Mouse (Mus musculus) kidney, adult 9 months (tissue): ENCODE results near the gene Ptprn2.

Experiments
- DNase-seq: peaks from one replicate; pipeline ENCODE4 v3.0.0; 2022

Ptprn2 gene

DNA sequence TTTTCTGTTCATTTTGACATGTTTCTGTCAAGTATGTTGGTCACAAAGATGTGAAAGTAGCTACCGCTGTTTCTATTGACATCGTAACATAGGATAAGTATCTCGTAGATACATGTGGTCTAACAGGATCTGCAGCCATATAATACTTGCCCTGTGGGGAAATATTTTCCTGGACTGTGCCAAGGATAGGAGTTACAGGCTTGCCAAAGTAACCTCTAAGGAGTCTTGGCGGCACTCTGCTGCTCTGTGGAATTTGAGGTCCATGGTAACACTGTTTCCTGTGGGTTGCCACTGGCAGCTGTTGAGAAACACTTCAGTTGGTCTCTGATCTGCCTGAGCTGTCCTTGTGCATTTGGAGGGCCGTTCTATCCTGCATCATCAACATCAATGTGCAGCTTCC lies 317.8 kb downstream of the Ptprn2 start:
- DNase-seq = no peak

- DNase-seq = no peak
Observed at GRCm38 (mm10) chr12:116804712-116805111, 319.2 kb downstream of the Ptprn2 start.

DNA sequence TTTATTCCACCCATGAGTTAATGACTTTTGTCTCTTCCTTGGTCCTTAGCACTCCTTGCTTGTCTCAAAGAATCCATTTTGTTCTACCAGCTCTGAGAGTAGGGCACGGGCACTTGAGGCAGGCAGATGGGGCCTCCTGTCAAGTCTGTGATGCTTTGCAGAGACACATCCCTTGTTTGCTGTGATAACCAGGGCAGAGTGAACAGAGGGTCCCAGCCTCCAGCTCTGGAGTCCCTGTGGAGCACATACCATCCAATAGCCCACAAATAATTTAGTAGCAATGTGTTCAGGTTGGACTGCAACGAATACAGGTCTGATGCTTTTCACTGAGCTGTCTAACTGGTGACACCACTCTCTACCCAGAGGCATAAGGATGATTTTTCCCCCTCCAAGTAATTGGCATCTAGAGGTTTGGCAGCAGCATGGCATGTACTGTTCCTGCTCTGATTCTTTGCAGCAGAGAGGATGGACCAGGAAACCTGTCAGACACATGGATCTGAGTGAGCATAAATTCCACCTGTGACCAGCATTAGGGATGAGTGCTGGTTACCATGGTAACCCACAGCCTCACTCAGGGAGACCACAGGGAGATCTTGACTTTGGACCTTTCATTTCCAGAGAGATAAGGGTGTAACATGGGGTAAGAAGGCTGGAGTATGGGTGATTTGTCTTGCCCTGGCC lies 319.7 kb downstream of the Ptprn2 start:
- DNase-seq = no peak

DNA sequence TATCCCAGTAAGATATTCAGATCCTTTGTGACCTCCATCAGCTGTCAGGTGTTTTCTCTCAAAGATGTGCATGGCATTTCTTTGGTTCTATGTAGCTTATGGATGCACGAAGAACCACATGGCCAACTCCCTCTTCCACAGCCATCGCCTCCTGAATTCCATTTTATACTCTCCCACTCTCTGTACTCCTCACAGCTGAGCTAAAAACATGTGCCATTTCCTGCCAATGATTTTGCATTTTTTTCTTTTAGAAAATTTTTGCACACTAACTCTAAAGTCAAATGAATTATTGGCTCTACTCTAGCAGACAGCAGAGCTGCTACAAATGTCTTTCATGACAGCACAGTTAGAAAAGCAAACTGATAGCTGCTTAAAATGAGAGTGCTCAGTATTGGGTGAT lies 320.6 kb downstream of the Ptprn2 start:
- no peak for DNase-seq

GRCm38 (mm10) chr12:116813012-116813411 lies 327.5 kb downstream of the Ptprn2 start:
- DNase-seq = no peak

GRCm38 (mm10) chr12:116819836-116820235 lies 334.3 kb downstream of the Ptprn2 start:
- no peak for DNase-seq

- DNase-seq = no peak
Observed at GRCm38 (mm10) chr12:116823341-116823740, 337.8 kb downstream of the Ptprn2 start.

- DNase-seq = peak; percentile 41
Observed at GRCm38 (mm10) chr12:116827748-116828147, 342.2 kb downstream of the Ptprn2 start.

DNA sequence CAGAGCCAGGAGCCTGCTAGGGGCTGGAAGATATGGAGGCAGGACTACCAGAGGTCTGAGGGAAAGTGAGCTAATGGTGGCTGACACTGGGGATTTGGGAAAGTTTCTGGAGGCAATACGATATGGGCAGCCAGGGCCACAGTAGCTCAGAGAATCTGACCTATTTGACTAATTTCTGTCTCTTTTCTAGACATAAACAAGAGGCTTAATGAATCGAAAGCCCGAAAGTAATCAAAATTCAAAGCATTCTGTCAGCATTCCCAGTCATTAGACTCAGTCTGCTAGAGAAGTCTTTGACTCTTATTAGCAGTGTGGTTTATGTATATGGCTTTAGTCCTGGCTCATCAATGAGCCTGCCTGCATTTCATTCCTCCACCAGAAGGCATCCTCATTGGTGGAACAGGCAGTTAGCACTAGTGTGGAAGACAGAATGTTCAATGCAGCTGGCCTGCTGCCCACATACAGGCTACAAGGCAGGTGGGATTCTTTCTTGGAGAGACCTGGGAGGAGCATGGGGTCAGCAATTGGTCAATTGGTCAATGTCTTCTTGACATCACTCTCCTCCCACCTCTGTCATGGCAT lies 353.2 kb downstream of the Ptprn2 start:
- DNase-seq = no peak

- no peak for DNase-seq
Observed at GRCm38 (mm10) chr12:116842723-116843272, 357.3 kb downstream of the Ptprn2 start.

- DNase-seq = no peak
Observed at GRCm38 (mm10) chr12:116846220-116846619, 360.7 kb downstream of the Ptprn2 start.

DNA sequence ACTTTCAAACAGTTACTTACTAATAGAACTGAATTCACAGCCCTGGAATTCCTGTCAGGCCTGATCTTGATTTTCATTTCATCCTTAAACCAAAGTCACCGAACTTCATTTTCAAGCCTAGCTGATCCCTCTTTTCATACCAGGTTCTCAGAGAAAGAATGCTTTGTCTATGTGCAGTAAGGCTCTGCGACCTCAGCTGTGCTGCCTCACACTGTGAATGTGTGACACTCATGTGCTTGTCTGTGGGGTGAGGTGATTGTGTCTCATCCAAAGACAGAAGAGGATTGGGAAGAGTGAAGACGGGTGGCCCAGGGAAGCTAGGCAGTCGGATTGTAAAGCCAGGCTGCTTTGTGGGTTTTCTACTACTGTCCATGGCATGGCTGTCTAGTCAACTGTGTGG lies 361.5 kb downstream of the Ptprn2 start:
- no peak for DNase-seq

- no peak for DNase-seq
Observed at GRCm38 (mm10) chr12:116856307-116856706, 370.8 kb downstream of the Ptprn2 start.

GRCm38 (mm10) chr12:116861360-116862017 lies 376.0 kb downstream of the Ptprn2 start:
- peak; percentile 86 for DNase-seq

DNA sequence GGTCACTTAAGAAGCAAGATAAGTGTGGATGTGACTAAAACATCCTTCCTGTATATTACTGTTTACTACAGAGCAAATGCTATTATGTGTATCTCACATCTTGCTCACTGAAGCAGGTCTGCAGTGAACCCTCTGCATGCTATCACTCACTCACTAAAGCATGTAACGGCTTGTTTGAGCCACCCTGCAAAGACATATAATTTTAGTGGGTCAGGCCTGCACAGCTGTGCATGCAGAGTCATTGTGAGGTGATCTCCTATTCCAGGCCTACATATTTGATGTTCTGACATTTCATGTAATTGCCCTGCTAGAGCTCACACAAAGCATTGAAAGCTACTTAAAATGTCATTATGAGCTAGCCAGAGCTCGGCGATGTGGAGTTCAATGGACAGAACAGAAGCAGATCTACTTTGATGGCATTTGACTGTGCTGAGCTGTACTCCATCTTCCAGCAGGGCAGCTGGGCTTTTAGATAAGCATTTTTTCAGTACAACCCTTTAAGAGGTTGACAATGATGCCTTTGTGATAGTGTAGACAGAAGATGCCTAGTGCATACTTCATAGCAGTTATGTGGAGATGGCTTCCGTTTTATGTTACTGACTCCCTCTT lies 377.9 kb downstream of the Ptprn2 start:
- DNase-seq = no peak

DNA sequence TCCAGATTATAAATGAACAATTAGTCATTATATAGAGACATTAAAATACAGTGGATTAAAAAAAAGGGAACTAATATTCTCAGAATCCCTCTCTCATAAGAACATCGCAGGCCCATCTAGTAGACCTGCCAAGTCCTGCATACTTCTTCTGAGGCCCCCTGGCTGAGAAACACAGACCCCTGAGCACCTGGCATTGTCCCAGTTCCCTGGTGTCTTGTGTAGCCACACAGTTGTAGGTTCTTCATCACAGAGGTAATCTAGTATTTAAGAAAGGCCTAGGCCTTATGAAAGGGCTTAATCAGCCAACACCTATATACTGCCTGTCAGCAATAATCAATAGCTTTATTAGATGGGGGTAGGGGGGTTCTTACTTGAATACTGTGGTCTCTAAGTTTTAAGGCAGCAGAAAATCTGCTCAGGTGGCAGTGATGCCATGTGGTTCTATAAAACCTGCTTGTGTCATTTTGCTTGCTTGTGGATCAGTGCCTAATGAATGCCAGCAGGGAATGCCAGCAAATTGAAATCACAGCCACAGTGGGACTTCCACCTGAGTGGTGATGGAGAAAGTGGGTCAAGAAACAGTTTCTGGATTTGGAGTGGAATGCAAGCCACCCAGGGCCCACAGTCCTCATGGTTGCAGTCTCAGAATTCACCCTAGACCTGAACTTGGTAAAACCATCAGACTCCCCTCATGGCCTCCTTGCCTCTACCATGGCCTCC lies 388.5 kb downstream of the Ptprn2 start:
- DNase-seq = no peak

DNA sequence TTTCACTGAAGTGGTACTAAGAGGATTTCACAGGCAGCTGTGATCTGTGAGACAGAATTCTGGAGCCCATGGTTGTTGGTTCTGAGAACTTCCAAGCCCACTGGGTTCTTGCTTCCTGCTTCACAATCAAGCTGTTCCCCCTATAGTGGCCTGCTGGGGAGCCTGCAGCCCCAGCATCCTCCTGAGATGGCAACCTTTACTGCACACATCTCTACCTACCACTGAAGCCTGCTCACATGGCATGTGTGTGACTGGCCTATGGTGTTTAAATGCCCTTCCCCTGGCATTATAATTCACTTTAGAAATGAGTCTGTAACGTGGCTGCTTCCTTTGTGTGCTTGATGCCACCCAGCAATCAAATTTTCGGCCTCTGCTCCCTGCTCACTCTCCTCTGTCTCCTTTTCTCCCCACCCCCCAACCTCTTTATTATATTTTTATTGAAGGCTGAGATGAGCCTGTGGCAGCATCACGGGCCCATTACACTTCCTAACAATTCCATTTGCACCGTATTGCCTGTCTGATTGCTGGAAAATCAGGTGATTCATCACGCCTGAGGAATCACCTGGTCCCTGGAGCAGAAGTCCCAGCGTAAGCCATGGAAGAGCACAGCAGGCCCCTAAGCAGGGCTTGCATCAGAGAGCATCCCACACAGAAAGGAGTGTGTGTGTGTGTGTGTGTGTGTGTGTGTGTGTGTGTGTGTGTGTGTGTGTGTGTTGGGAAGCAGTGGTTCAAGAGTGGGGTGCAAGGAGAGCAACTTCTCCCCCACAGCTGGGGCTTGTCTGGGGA lies 402.2 kb downstream of the Ptprn2 start:
- DNase-seq = no peak

GRCm38 (mm10) chr12:116888856-116889255 lies 403.3 kb downstream of the Ptprn2 start:
- DNase-seq = no peak

DNA sequence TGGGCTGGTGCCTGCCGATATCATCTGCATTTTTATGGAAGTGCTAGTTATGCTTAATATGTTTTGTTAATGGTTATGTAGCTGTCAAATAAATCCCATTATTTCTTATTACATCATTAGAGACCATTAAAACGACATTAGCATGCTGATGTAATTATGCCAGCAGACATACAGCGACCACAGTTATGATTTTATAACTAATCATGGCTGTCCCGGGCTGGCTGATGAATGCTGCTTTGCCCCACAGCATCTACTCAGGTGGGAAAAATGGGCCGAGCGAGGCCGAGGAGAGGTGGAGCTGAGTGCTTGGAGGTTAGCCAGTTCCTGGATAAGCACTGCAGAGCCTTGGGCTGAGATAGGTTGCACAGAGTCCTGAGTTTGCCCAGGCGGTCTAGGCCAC lies 407.1 kb downstream of the Ptprn2 start:
- DNase-seq = no peak

DNA sequence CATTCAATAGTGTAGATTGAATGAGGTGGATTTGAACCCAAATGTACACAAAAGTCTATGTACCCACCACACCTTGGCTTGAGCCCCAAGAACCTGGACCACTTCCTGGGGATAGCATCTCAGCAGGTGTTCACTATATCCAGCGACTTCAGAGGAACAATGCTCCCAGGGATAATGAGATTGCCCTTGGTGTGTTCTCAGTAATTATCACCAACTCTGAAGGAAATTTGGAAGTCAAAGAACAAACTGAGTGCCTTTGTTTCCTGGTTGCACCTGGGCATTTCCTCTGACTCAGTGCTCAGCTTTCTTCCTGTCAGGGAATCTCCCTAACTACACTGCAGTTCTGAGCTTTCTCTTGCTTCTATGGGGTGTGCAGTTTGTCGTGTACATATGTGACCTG lies 411.1 kb downstream of the Ptprn2 start:
- DNase-seq = no peak

GRCm38 (mm10) chr12:116901773-116902172 lies 416.3 kb downstream of the Ptprn2 start:
- no peak for DNase-seq

- no peak for DNase-seq
Observed at GRCm38 (mm10) chr12:116907424-116907823, 421.9 kb downstream of the Ptprn2 start.
